Mouse (Mus musculus) liver, embryonic 13.5 days (tissue): ENCODE measurements around the gene Iqschfp. TPM values are rescaled to one million over a fixed set of nuclear protein-coding genes. Genes with fewer than 3 reads are reported as not detected.

ENCODE experiments used
- ATAC-seq: fragments of 200-750 bp; cut with Nextera tagmentation; 2 replicates; pipeline ENCODE4 v1.8.0; 2017; ENCODE audit warnings: low read depth, mild to moderate bottlenecking, moderate number of reproducible peaks, moderate library complexity
- DNase-seq: peaks from one replicate; pipeline ENCODE4 v3.0.0; 2022
- H3K27ac ChIP-seq: fragments of 300-500 bp; sonication (generic); 2 replicates; pipeline ENCODE4 v1.5.1; 2015; ENCODE audit warnings: moderate library complexity, mild to moderate bottlenecking, inconsistent platforms
- H3K27me3 ChIP-seq: fragments of 300-500 bp; sonication (generic); 2 replicates; pipeline ENCODE4 v1.6.1; 2015; ENCODE audit warnings: mild to moderate bottlenecking, inconsistent platforms
- H3K36me3 ChIP-seq: fragments of 300-500 bp; sonication (generic); 2 replicates; pipeline ENCODE4 v1.6.1; 2015; ENCODE audit warnings: mild to moderate bottlenecking, inconsistent platforms
- H3K4me1 ChIP-seq: fragments of 300-500 bp; sonication (generic); replicated peaks from 2 replicates; pipeline ENCODE4 v1.6.1; 2015; ENCODE audit warnings: inconsistent platforms
- H3K4me2 ChIP-seq: fragments of 300-500 bp; sonication (generic); 2 replicates; pipeline ENCODE4 v1.6.1; 2015; ENCODE audit warnings: inconsistent platforms, mild to moderate bottlenecking, moderate library complexity
- H3K4me3 ChIP-seq: fragments of 300-500 bp; sonication (generic); replicated peaks from 2 replicates; pipeline ENCODE4 v1.5.1; 2015; ENCODE audit warnings: mild to moderate bottlenecking, inconsistent platforms
- H3K9ac ChIP-seq: fragments of 300-500 bp; sonication (generic); 2 replicates; pipeline ENCODE4 v1.6.1; 2015; ENCODE audit warnings: mild to moderate bottlenecking, inconsistent platforms
- H3K9me3 ChIP-seq: fragments of 300-500 bp; sonication (generic); replicated peaks from 2 replicates; pipeline ENCODE4 v1.6.1; 2016; ENCODE audit warnings: inconsistent platforms
- WGBS: fragments of 180-500 bp; shearing (Covaris S2); methylation state at CpG from one replicate; pipeline ENCODE4 v1.1.7; 2015; ENCODE audit not compliant: insufficient replicate concordance; 5-methylcytosine and 5-hydroxymethylcytosine counted together
- polyA plus RNA-seq: library from polyadenylated mRNA; unstranded; fragments of >200 nt; fragmentation: Nextera tagmentation; extraction: Ambion mirVana; gene quantifications from 2 replicates; pipeline ENCODE4 v1.2.1, GENCODE M21; 2015

Iqschfp gene
- polyA plus RNA-seq, 1 experiment from 2014 or later, result not detected

GRCm38 (mm10) chr3:68403783-68404217 is 511.8 kb downstream of the Iqschfp start:
- H3K9ac ChIP-seq, result no peak overlapping the region
- no peak overlapping the region for H3K27ac ChIP-seq
- no peak overlapping the region for H3K4me2 ChIP-seq
- H3K36me3 ChIP-seq, result no peaks in the 10 kb centered on the region
- DNase-seq, result no peak
- H3K4me1 ChIP-seq, result no peaks in the 10 kb centered on the region
- no peaks in the 10 kb centered on the region for H3K9me3 ChIP-seq
- no peaks in the 10 kb centered on the region for H3K27me3 ChIP-seq
- no peak overlapping the region for H3K4me3 ChIP-seq
- WGBS, result 50% methylated on average over 2 of the region's 2 CpGs
- ATAC-seq, result no peak

DNA sequence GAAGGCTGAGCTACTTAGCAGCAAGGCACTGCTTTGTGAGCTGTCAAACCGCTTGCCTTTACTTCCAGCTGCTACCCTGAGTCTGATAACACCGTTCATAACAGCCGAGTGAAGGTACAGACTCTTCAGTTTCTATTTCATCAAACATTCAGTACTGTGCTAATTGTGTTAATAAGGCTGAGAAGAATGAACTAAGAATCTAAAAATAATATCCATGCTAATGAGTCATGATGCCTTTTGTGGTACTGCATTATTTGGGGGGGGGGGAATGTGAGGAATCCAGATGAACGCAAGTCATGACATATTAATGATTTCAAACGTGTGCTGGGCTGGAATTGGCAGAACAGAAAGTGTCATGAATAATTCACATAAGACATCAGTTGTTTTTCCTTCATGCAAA is 513.7 kb downstream of the Iqschfp start:
- 66% methylated on average over 5 of the region's 5 CpGs for WGBS
- no peak overlapping the region for H3K9ac ChIP-seq
- no peaks in the 10 kb centered on the region for H3K27me3 ChIP-seq
- H3K36me3 ChIP-seq, result no peaks in the 10 kb centered on the region
- no peak overlapping the region for H3K4me3 ChIP-seq
- no peaks in the 10 kb centered on the region for H3K9me3 ChIP-seq
- ATAC-seq, result no peak
- no peaks in the 10 kb centered on the region for H3K4me1 ChIP-seq
- H3K27ac ChIP-seq, result no peak overlapping the region
- H3K4me2 ChIP-seq, result no peak overlapping the region
- DNase-seq, result no peak

DNA sequence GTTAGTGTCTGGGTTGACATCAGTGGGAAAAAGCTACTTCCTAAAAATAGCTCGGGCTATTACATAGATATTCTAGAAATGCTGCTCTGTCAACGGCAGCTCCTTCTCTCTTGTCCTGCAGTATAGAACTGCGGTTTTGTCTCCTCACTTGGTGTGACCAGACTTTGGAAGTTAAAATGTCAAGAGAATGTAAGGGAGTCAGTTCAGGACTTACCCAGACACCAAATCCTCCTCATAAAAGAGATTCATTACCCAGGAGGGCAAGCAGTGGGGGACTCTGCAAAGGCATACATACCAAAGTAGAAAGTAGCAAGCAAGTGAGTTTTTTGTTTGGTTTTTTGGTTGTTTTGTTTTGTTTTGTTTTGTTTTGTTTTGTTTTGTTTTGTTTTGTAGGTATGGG is 520.2 kb downstream of the Iqschfp start:
- no peak for ATAC-seq
- H3K9me3 ChIP-seq, result no peaks in the 10 kb centered on the region
- no peaks in the 10 kb centered on the region for H3K36me3 ChIP-seq
- no peak overlapping the region for H3K27ac ChIP-seq
- no peak for DNase-seq
- 41% methylated on average over 3 of the region's 3 CpGs for WGBS
- no peak overlapping the region for H3K4me3 ChIP-seq
- H3K27me3 ChIP-seq, result no peaks in the 10 kb centered on the region
- H3K9ac ChIP-seq, result no peak overlapping the region
- no peaks in the 10 kb centered on the region for H3K4me1 ChIP-seq
- no peak overlapping the region for H3K4me2 ChIP-seq

DNA sequence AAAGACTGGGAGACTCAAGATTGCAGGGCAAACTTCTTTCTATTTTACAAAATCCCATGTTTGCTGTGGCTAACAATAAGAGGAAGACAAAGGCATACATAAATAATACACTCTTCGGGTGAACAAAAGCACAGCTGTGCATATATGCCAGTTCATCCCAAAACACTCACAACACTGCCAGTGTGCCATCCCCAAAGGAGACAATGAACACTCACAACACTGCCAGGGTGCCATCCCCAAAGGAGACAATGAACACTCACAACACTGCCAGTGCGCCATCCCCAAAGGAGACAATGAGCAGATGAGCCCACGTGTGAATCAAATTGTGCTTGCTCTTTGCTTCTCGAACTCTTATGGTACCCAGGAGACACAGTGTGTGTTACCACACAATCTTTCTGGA is 527.8 kb downstream of the Iqschfp start:
- ATAC-seq, result no peak
- Histone ChIP-seq H3K9ac (no peak overlapping the region), H3K4me3 (no peak overlapping the region), H3K27me3 (no peaks in the 10 kb centered on the region), H3K4me1 (no peaks in the 10 kb centered on the region), H3K9me3 (no peaks in the 10 kb centered on the region), H3K4me2 (no peak overlapping the region), H3K36me3 (no peaks in the 10 kb centered on the region), H3K27ac (no peak overlapping the region)
- WGBS, result 73% methylated on average over 4 of the region's 4 CpGs
- no peak for DNase-seq

- Histone ChIP-seq H3K36me3 (no peaks in the 10 kb centered on the region), H3K4me1 (no peaks in the 10 kb centered on the region), H3K9ac (no peak overlapping the region), H3K9me3 (no peaks in the 10 kb centered on the region), H3K27me3 (no peaks in the 10 kb centered on the region), H3K4me3 (no peak overlapping the region), H3K4me2 (no peak overlapping the region), H3K27ac (no peak overlapping the region)
- ATAC-seq (no peak), DNase-seq (no peak)
- WGBS, result 55% methylated on average over 2 of the region's 2 CpGs
These were observed 528.9 kb downstream of the Iqschfp start for GRCm38 (mm10) chr3:68420927-68421326.

DNA sequence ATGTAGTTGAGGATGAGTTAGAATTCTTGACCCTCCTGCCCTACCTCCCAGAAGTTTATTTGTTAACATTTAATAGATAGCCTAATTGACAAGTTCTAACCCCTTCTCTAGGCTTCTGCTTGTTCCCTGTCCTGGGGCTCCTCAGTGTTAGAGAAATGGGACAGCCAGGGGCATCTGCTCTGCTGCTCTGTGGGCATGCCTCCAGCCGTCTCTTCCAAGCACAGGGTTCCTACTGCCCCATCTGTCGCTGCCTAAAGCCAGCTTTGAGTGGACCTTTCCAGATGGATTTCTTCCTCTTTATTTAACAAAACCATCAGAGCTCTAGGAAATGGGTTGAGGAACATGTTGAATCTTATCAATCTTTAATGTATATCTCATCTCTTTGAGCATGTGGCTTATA is 529.8 kb downstream of the Iqschfp start:
- Histone ChIP-seq H3K27me3 (no peaks in the 10 kb centered on the region), H3K27ac (no peak overlapping the region), H3K9me3 (no peaks in the 10 kb centered on the region), H3K4me2 (no peak overlapping the region), H3K9ac (no peak overlapping the region), H3K36me3 (no peaks in the 10 kb centered on the region), H3K4me3 (no peak overlapping the region), H3K4me1 (no peaks in the 10 kb centered on the region)
- no peak for DNase-seq
- 58% methylated on average over 2 of the region's 2 CpGs for WGBS
- ATAC-seq, result no peak

DNA sequence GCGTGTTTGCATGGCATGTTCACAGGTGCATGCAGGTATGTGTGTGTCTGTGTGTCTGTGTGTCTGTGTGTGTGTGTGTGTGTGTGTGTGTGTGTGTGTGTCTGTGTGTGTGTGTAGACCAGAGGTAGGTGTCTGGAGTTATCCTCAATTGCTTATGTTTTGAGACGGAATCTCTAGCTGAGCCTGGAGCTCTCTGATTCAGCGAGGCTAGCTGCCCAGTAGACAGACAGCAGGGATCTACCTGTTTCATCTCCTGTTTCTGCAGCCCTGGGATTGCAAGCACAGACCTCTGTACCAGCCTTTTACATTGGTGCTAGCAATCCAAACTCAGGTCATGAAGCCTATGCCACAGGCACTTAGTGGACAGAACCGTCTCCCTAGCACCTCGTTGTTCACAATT is 536.0 kb downstream of the Iqschfp start:
- Histone ChIP-seq H3K4me3 (no peak overlapping the region), H3K27ac (no peak overlapping the region), H3K4me2 (no peak overlapping the region), H3K9ac (no peak overlapping the region), H3K27me3 (no peaks in the 10 kb centered on the region), H3K4me1 (no peaks in the 10 kb centered on the region), H3K36me3 (no peaks in the 10 kb centered on the region), H3K9me3 (no peaks in the 10 kb centered on the region)
- ATAC-seq (no peak), DNase-seq (no peak)
- 73% methylated on average over 5 of the region's 5 CpGs for WGBS

- ATAC-seq (no peak), DNase-seq (no peak)
- Histone ChIP-seq H3K9me3 (no peaks in the 10 kb centered on the region), H3K27me3 (no peaks in the 10 kb centered on the region), H3K9ac (no peak overlapping the region), H3K4me1 (no peaks in the 10 kb centered on the region), H3K4me3 (no peak overlapping the region), H3K27ac (no peak overlapping the region), H3K36me3 (no peaks in the 10 kb centered on the region), H3K4me2 (no peak overlapping the region)
- 66% methylated on average over 7 of the region's 7 CpGs for WGBS
These were observed 542.4 kb downstream of the Iqschfp start for GRCm38 (mm10) chr3:68434435-68434834.

DNA sequence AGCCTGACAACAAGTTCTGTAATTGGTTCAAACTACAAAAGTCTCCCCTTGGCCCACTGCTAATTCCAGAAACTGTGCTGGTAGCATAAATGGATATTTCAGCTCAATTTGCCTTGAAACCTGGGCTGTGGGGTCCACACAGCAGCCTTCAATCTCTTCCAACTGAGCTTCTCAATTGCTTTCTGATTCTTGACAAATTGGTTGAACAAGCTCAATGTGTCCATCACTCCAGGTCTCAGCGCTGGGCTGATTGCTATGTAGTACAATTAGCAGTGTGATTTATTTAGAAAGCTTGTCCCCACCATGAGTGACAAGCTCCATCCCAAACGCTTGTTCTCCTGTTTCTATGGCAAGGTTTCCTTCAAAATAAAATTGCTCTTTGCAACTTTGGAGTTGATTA is 542.9 kb downstream of the Iqschfp start:
- Histone ChIP-seq H3K9me3 (no peaks in the 10 kb centered on the region), H3K4me3 (no peak overlapping the region), H3K36me3 (no peaks in the 10 kb centered on the region), H3K4me1 (no peaks in the 10 kb centered on the region), H3K9ac (no peak overlapping the region), H3K27ac (no peak overlapping the region), H3K27me3 (no peaks in the 10 kb centered on the region), H3K4me2 (no peak overlapping the region)
- DNase-seq (no peak), ATAC-seq (no peak)
- 65% methylated on average over 2 of the region's 2 CpGs for WGBS

DNA sequence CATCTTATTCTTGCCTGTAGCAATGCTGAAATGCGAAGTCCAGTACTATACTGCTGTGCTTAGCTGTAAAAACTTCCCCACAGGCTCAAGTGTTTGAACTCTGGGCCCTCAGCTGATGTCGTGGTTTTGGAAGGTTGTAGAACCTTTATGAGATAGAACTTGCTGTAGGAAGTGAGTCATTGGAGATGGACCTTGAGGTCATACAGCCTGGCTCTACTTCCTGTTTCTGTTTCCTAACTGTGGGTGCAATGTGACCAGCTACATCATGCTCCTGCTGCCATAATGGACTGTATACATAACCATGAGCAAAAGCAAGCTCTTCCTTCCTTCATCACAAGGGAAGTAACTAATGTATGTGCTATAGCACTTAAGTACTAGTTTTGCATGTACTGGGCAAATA is 556.4 kb downstream of the Iqschfp start:
- no peaks in the 10 kb centered on the region for H3K4me1 ChIP-seq
- no peak for ATAC-seq
- H3K4me2 ChIP-seq, result no peak overlapping the region
- H3K9me3 ChIP-seq, result no peaks in the 10 kb centered on the region
- no peak overlapping the region for H3K27ac ChIP-seq
- no peaks in the 10 kb centered on the region for H3K36me3 ChIP-seq
- no peak for DNase-seq
- H3K4me3 ChIP-seq, result no peak overlapping the region
- no peak overlapping the region for H3K9ac ChIP-seq
- no peaks in the 10 kb centered on the region for H3K27me3 ChIP-seq
- WGBS, result 38% methylated on average over 2 of the region's 2 CpGs

DNA sequence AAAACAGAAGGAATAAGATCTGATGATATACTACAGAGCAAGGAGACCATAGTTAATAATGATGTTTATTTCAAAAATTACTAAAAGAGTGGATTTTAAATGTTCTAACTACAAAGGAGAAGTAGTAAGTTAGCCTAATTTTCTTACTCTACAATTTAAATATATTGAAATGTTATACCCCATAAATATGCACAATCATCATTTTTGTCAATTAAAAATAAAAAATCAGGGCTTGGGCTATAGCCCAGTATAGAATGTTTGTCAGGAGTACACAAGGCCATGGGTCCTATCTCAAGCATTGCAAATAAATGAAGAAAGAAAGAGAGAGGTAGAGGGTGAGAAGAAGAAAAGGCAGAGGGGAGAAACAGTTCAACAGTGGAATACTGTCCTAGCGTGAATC is 559.6 kb downstream of the Iqschfp start:
- no peaks in the 10 kb centered on the region for H3K9me3 ChIP-seq
- H3K4me1 ChIP-seq, result no peaks in the 10 kb centered on the region
- H3K36me3 ChIP-seq, result no peaks in the 10 kb centered on the region
- DNase-seq, result no peak
- 84% methylated on average over 1 of the region's 1 CpGs for WGBS
- H3K4me3 ChIP-seq, result no peak overlapping the region
- no peak overlapping the region for H3K27ac ChIP-seq
- H3K27me3 ChIP-seq, result no peaks in the 10 kb centered on the region
- ATAC-seq, result no peak
- no peak overlapping the region for H3K9ac ChIP-seq
- no peak overlapping the region for H3K4me2 ChIP-seq

- 8% methylated on average over 5 of the region's 5 CpGs for WGBS
- Histone ChIP-seq H3K4me2 (no peak overlapping the region), H3K36me3 (no peaks in the 10 kb centered on the region), H3K27ac (no peak overlapping the region), H3K27me3 (no peaks in the 10 kb centered on the region), H3K4me1 (no peaks in the 10 kb centered on the region), H3K4me3 (no peak overlapping the region), H3K9me3 (no peaks in the 10 kb centered on the region), H3K9ac (no peak overlapping the region)
- DNase-seq, result no peak
- ATAC-seq, result no peak
These were observed 561.2 kb downstream of the Iqschfp start for GRCm38 (mm10) chr3:68453266-68453665.
